24 mouse cellular contexts compared by ENCODE assay signal in genomic region chr2:179491891-179492290, GRCm38 (mm10). TPM values are rescaled to one million over a fixed set of nuclear protein-coding genes. Genes with fewer than 3 reads are reported as not detected.
"Had no signal": no experiment of that assay in that cellular context is flagged by ENCODE, and none has a peak within 500 bp of the region (broad histone marks: within the 10 kb centered on the region; RNA-seq: fewer than 3 reads in every experiment).

No protein-coding gene starts in this region.

- DNase-seq: gastrocnemius, postnatal 14 days; gastrocnemius, postnatal 36 days; heart, adult 11 months; heart, adult 2 months; heart, postnatal 14 days; heart, postnatal 36 days; kidney, adult 11 months; kidney, adult 2 months; kidney, adult 9 months; kidney, postnatal 10 days; kidney, postnatal 25 days; kidney, postnatal 4 days; liver; liver, embryonic 13.5 days had no signal

- H3K27ac ChIP-seq: heart, adult 2 months; heart, embryonic 13.5 days; heart, embryonic 15.5 days; hindbrain, embryonic 13.5 days; hindbrain, embryonic 15.5 days; hindbrain, postnatal 0 days; kidney, embryonic 15.5 days; left cerebral cortex, adult 2 months; limb, embryonic 10.5 days; limb, embryonic 12.5 days; liver, embryonic 13.5 days had no signal

- H3K4me3 ChIP-seq: heart, adult 2 months; heart, embryonic 13.5 days; heart, embryonic 15.5 days; hindbrain, embryonic 13.5 days; hindbrain, embryonic 15.5 days; kidney, embryonic 15.5 days; left cerebral cortex, adult 2 months; limb, embryonic 10.5 days; limb, embryonic 12.5 days; liver, embryonic 13.5 days had no signal

RNA-seq across cellular contexts. Expression of gene Cdh4, which starts 49.7 kb away (rescaled TPM):
- total RNA-seq: hematopoietic stem cell, adult 5-6 weeks had no signal
